10 mouse cellular contexts compared by ENCODE assay signal in the genomic region with DNA sequence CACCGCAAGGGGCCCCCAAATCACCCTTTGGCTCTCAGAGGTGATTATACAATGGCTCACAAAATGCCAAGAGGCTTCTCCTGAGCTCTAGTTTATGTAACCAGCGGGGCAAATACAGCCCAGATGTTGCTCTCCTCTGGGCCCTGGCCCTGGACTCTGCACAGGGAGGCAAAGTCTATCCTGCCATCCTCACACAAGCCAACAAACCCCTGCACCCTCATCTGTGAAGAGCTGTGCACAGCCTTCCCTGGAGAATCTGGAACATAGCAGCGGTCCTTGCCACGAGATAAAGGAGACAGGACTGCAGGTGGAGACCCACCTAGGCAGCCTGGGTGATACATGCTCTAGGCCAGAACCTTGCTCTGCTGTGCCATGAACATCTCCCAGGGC. TPM values are rescaled to one million over a fixed set of nuclear protein-coding genes. Genes with fewer than 3 reads are reported as not detected.
DNase-seq lines count a peak whose midpoint lies in the region; ATAC-seq and TF ChIP-seq lines count a peak whose summit lies in the region.
"Had no signal": no experiment of that assay in that cellular context is flagged by ENCODE, and none has a peak within 500 bp of the region (broad histone marks: within the 10 kb centered on the region; RNA-seq: fewer than 3 reads in every experiment).

No protein-coding gene starts in this region.

- no peak overlapping the region for H3K4me2 ChIP-seq in midbrain, embryonic 13.5 days (replicated peaks)
- H3K4me2 ChIP-seq in midbrain, postnatal 0 days (ENCODE audit: low read depth, low read length, poor library complexity, severe bottlenecking): no peak overlapping the region
- H3K4me2 ChIP-seq in intestine, embryonic 16.5 days (ENCODE audit: low read depth, low read length): 0 out of 2 replicates have a peak overlapping the region, but pooled peaks have one; percentile 10
- peak overlapping the region; percentile 26 for H3K4me2 ChIP-seq in limb, embryonic 11.5 days (ENCODE audit: low read depth, severe bottlenecking)
- H3K4me2 ChIP-seq in stomach, embryonic 16.5 days (ENCODE audit: low read depth, low read length): peak overlapping the region; percentile 11; the same call in 1 of the 2 replicates

- no peaks in the 10 kb centered on the region for H3K27me3 ChIP-seq in midbrain, embryonic 13.5 days
- H3K27me3 ChIP-seq in midbrain, postnatal 0 days (ENCODE audit: insufficient read depth, low read length): no peaks in the 10 kb centered on the region
- H3K27me3 ChIP-seq in intestine, embryonic 16.5 days (replicated peaks; ENCODE audit: control insufficient read depth, insufficient read depth, low read length): no peaks in the 10 kb centered on the region
- no peaks in the 10 kb centered on the region for H3K27me3 ChIP-seq in limb, embryonic 11.5 days (ENCODE audit: control insufficient read depth, insufficient read depth, low read length)
- no peaks in the 10 kb centered on the region for H3K27me3 ChIP-seq in stomach, embryonic 16.5 days (ENCODE audit: control insufficient read depth, insufficient read depth, low read length)

- WGBS in midbrain, embryonic 13.5 days: 30% methylated on average over 4 of the region's 4 CpGs
- 44% methylated on average over 4 of the region's 4 CpGs for WGBS in midbrain, postnatal 0 days
- WGBS in intestine, embryonic 16.5 days: 33% methylated on average over 4 of the region's 4 CpGs
- 32% methylated on average over 4 of the region's 4 CpGs for WGBS in limb, embryonic 11.5 days
- WGBS in stomach, embryonic 16.5 days: 33% methylated on average over 4 of the region's 4 CpGs

- H3K4me1 ChIP-seq in midbrain, embryonic 13.5 days (replicated peaks): peaks cover 69% of the 10 kb centered on the region
- H3K4me1 ChIP-seq in midbrain, postnatal 0 days (ENCODE audit: insufficient read depth, low read length): peaks cover 19% of the 10 kb centered on the region
- H3K4me1 ChIP-seq in intestine, embryonic 16.5 days (ENCODE audit: control insufficient read depth, insufficient read depth, low read length): peaks cover 36% of the 10 kb centered on the region
- peaks cover 48% of the 10 kb centered on the region for H3K4me1 ChIP-seq in limb, embryonic 11.5 days (ENCODE audit: control insufficient read depth, insufficient read depth, low read length)
- peaks cover 47% of the 10 kb centered on the region for H3K4me1 ChIP-seq in stomach, embryonic 16.5 days (ENCODE audit: control insufficient read depth, insufficient read depth, low read length)

- H3K4me3 ChIP-seq in midbrain, embryonic 13.5 days (replicated peaks): no peak overlapping the region
- no peak overlapping the region for H3K4me3 ChIP-seq in midbrain, postnatal 0 days (ENCODE audit: low read depth, low read length)
- no peak overlapping the region for H3K4me3 ChIP-seq in intestine, embryonic 16.5 days (ENCODE audit: low read length)
- no peak overlapping the region for H3K4me3 ChIP-seq in limb, embryonic 11.5 days (ENCODE audit: low read depth, low read length)
- no peak overlapping the region for H3K4me3 ChIP-seq in stomach, embryonic 16.5 days (replicated peaks; ENCODE audit: low read length)

- H3K27ac ChIP-seq in midbrain, embryonic 13.5 days: no peak overlapping the region
- H3K27ac ChIP-seq in midbrain, postnatal 0 days (ENCODE audit: low read depth, low read length): no peak overlapping the region
- H3K27ac ChIP-seq in intestine, embryonic 16.5 days (ENCODE audit: low read length): peak overlapping the region; percentile 34; the same call in 1 of the 2 replicates
- H3K27ac ChIP-seq in limb, embryonic 11.5 days (replicated peaks; ENCODE audit: low read depth, low read length): peak overlapping the region; percentile 88
- peak overlapping the region; percentile 46 for H3K27ac ChIP-seq in stomach, embryonic 16.5 days (ENCODE audit: low read length)

- no peak for ATAC-seq in midbrain, embryonic 13.5 days
- ATAC-seq in midbrain, postnatal 0 days (ENCODE audit: low FRiP score): no peak
- peak; percentile 73 for ATAC-seq in intestine, embryonic 16.5 days
- peak; percentile 11; the same call in 1 of the 2 replicates for ATAC-seq in limb, embryonic 11.5 days (ENCODE audit: insufficient number of reproducible peaks, low FRiP score, low TSS enrichment, low read depth)
- 0 out of 2 replicates have a peak, but pooled peaks have one; percentile 3 for ATAC-seq in stomach, embryonic 16.5 days (ENCODE audit: insufficient read depth, low FRiP score)

- H3K36me3 ChIP-seq in midbrain, embryonic 13.5 days: peaks cover 28% of the 10 kb centered on the region
- H3K36me3 ChIP-seq in midbrain, postnatal 0 days (ENCODE audit: insufficient read depth, low read length): peaks cover 20% of the 10 kb centered on the region
- H3K36me3 ChIP-seq in intestine, embryonic 16.5 days (ENCODE audit: control insufficient read depth, insufficient read depth, low read length): peaks cover 10% of the 10 kb centered on the region
- peaks cover 8% of the 10 kb centered on the region; the same call in 1 of the 2 replicates for H3K36me3 ChIP-seq in limb, embryonic 11.5 days (ENCODE audit: control insufficient read depth, insufficient read depth, low read length)
- H3K36me3 ChIP-seq in stomach, embryonic 16.5 days (ENCODE audit: control insufficient read depth, insufficient read depth, low read length): peaks cover 6% of the 10 kb centered on the region; the same call in 1 of the 2 replicates

- no peak for TF ChIP-seq CTCF in midbrain, postnatal 0 days (IDR thresholded peaks at IDR 0.05)

- H3K9ac ChIP-seq in midbrain, embryonic 13.5 days (replicated peaks): peak overlapping the region; percentile 44; the same call in 1 of the 2 replicates
- no peak overlapping the region for H3K9ac ChIP-seq in midbrain, postnatal 0 days (replicated peaks; ENCODE audit: low read length, poor library complexity, severe bottlenecking)
- peak overlapping the region; percentile 52; the same call in 1 of the 2 replicates for H3K9ac ChIP-seq in intestine, embryonic 16.5 days (ENCODE audit: low read depth, low read length)
- H3K9ac ChIP-seq in limb, embryonic 11.5 days (ENCODE audit: low read length): no peak overlapping the region
- H3K9ac ChIP-seq in stomach, embryonic 16.5 days (ENCODE audit: low read length): peak overlapping the region; percentile 43; the same call in 1 of the 2 replicates

- H3K9me3 ChIP-seq in midbrain, embryonic 13.5 days: no peaks in the 10 kb centered on the region
- H3K9me3 ChIP-seq in midbrain, postnatal 0 days (ENCODE audit: low read length): no peaks in the 10 kb centered on the region
- no peaks in the 10 kb centered on the region for H3K9me3 ChIP-seq in intestine, embryonic 16.5 days (ENCODE audit: control insufficient read depth, low read length)
- no peaks in the 10 kb centered on the region for H3K9me3 ChIP-seq in limb, embryonic 11.5 days (ENCODE audit: control insufficient read depth, low read length)
- no peaks in the 10 kb centered on the region for H3K9me3 ChIP-seq in stomach, embryonic 16.5 days (replicated peaks; ENCODE audit: control insufficient read depth, low read length)

- DNase-seq in midbrain, postnatal 0 days (ENCODE audit: low spot score): no peak
- no peak for DNase-seq in limb, embryonic 11.5 days (ENCODE audit: low spot score)
- no peak for DNase-seq in thymus, postnatal 25 days
- no peak for DNase-seq in left cerebral cortex, adult 9 months (ENCODE audit: low spot score in 2 of 2)
- no peak for DNase-seq in layer of hippocampus, adult 9-11 months
- DNase-seq: adrenal gland, postnatal 14 days; cerebellum, postnatal 25 days had no signal

RNA-seq across cellular contexts. Expression of a gene that starts 6.2 kb away (rescaled TPM):
- polyA plus RNA-seq in midbrain, embryonic 13.5 days (2015; fragmentation: Nextera tagmentation; extraction: Ambion mirVana): 6.7 and 7.2 TPM in 2 replicates
- total RNA-seq in midbrain, postnatal 0 days (2014; rRNA removed): 30.7 and 32.1 TPM in 2 replicates
- 6.1 and 7.0 TPM in 2 replicates for polyA plus RNA-seq in midbrain, postnatal 0 days (2015; fragmentation: Nextera tagmentation; extraction: Ambion mirVana)
- polyA plus RNA-seq in intestine, embryonic 16.5 days (2015; fragmentation: Nextera tagmentation; extraction: Ambion mirVana): 6.2 and 7.5 TPM in 2 replicates
- 15.2 and 16.0 TPM in 2 replicates for polyA plus RNA-seq in limb, embryonic 11.5 days (2014; fragmentation: Nextera tagmentation; extraction: Ambion mirVana)
- 9.9 and 11.5 TPM in 2 replicates for polyA plus RNA-seq in stomach, embryonic 16.5 days (2015; fragmentation: Nextera tagmentation; extraction: Ambion mirVana)

RNA-seq across cellular contexts. Expression of a gene that starts 33.9 kb away (rescaled TPM):
- polyA plus RNA-seq in midbrain, embryonic 13.5 days (2015; fragmentation: Nextera tagmentation; extraction: Ambion mirVana): 13.6 and 14.9 TPM in 2 replicates
- 12.0 and 15.5 TPM in 2 replicates for total RNA-seq in midbrain, postnatal 0 days (2014; rRNA removed)
- 19.4 and 19.8 TPM in 2 replicates for polyA plus RNA-seq in midbrain, postnatal 0 days (2015; fragmentation: Nextera tagmentation; extraction: Ambion mirVana)
- 17.1 and 20.5 TPM in 2 replicates for polyA plus RNA-seq in intestine, embryonic 16.5 days (2015; fragmentation: Nextera tagmentation; extraction: Ambion mirVana)
- polyA plus RNA-seq in limb, embryonic 11.5 days (2014; fragmentation: Nextera tagmentation; extraction: Ambion mirVana): 24.6 and 26.4 TPM in 2 replicates
- 28.8 and 34.4 TPM in 2 replicates for polyA plus RNA-seq in stomach, embryonic 16.5 days (2015; fragmentation: Nextera tagmentation; extraction: Ambion mirVana)

Comparison
In these comparisons a context has a peak if more than half of its experiments do, and no peak if none do; other contexts are left out.
1. H3K9ac ChIP-seq: peak in midbrain, embryonic 13.5 days (single experiment), intestine, embryonic 16.5 days (single experiment) and stomach, embryonic 16.5 days (single experiment); none in midbrain, postnatal 0 days (single experiment) and limb, embryonic 11.5 days (single experiment).
2. ATAC-seq: peak in intestine, embryonic 16.5 days (single experiment), limb, embryonic 11.5 days (single experiment) and stomach, embryonic 16.5 days (single experiment); none in midbrain, embryonic 13.5 days (single experiment) and midbrain, postnatal 0 days (single experiment).
3. H3K27ac ChIP-seq: peak in intestine, embryonic 16.5 days (single experiment), limb, embryonic 11.5 days (single experiment) and stomach, embryonic 16.5 days (single experiment); none in midbrain, embryonic 13.5 days (single experiment) and midbrain, postnatal 0 days (single experiment).
4. H3K4me2 ChIP-seq: peak in intestine, embryonic 16.5 days (single experiment), limb, embryonic 11.5 days (single experiment) and stomach, embryonic 16.5 days (single experiment); none in midbrain, embryonic 13.5 days (single experiment) and midbrain, postnatal 0 days (single experiment).